Mouse (Mus musculus) hindbrain, embryonic 16.5 days (tissue): ENCODE results near the gene Doc2g. TPM values are rescaled to one million over a fixed set of nuclear protein-coding genes. Genes with fewer than 3 reads are reported as not detected.
"Not testable (repeated sequence)": the region's sequence is repeated elsewhere in the genome, so short reads cannot be mapped to it uniquely, and the experiment has no call there.

Experiments used
- ATAC-seq: fragments of 200-750 bp; cut with Nextera tagmentation; 2 replicates; pipeline ENCODE4 v1.8.0; 2017; ENCODE audit warnings: moderate TSS enrichment, moderate library complexity
- H3K27ac ChIP-seq: fragments of 300-500 bp; sonication (generic); 2 replicates; pipeline ENCODE4 v1.5.1; 2014; ENCODE audit warnings: low read depth, mild to moderate bottlenecking, control low read depth, low read length, moderate library complexity
- H3K27me3 ChIP-seq: fragments of 300-500 bp; sonication (generic); replicated peaks from 2 replicates; pipeline ENCODE4 v1.6.1; 2014; ENCODE audit warnings: low read length; ENCODE audit not compliant: control insufficient read depth, insufficient read depth
- H3K36me3 ChIP-seq: fragments of 300-500 bp; sonication (generic); 2 replicates; pipeline ENCODE4 v1.6.1; 2014; ENCODE audit warnings: mild to moderate bottlenecking, low read length, moderate library complexity, mixed read lengths; ENCODE audit not compliant: control insufficient read depth, insufficient read depth
- H3K4me1 ChIP-seq: fragments of 300-500 bp; sonication (generic); 2 replicates; pipeline ENCODE4 v1.6.1; 2014; ENCODE audit warnings: low read depth, low read length; ENCODE audit not compliant: control insufficient read depth, insufficient read depth
- H3K4me2 ChIP-seq: fragments of 300-500 bp; sonication (generic); 2 replicates; pipeline ENCODE4 v1.6.1; 2014; ENCODE audit warnings: mild to moderate bottlenecking, low read length, control low read depth, moderate library complexity
- H3K4me3 ChIP-seq: fragments of 300-500 bp; sonication (generic); 2 replicates; pipeline ENCODE4 v1.5.1; 2014; ENCODE audit warnings: mild to moderate bottlenecking, low read length, control low read depth, moderate library complexity
- H3K9ac ChIP-seq: fragments of 300-500 bp; sonication (generic); 2 replicates; pipeline ENCODE4 v1.6.1; 2014; ENCODE audit warnings: low read depth, mild to moderate bottlenecking, control low read depth, low read length, moderate library complexity
- H3K9me3 ChIP-seq: fragments of 300-500 bp; sonication (generic); 2 replicates; pipeline ENCODE4 v1.6.1; 2014; ENCODE audit warnings: mild to moderate bottlenecking, low read length, moderate library complexity; ENCODE audit not compliant: control insufficient read depth
- WGBS: fragments of 180-500 bp; shearing (Covaris S2); extraction: QIAGEN DNeasy Blood & Tissue Kit; methylation state at CpG from one replicate; pipeline ENCODE4 v1.1.7; 2014; 5-methylcytosine and 5-hydroxymethylcytosine counted together
- polyA plus RNA-seq: library from polyadenylated mRNA; unstranded; fragments of >200 nt; fragmentation: Nextera tagmentation; extraction: Ambion mirVana; gene quantifications from 2 replicates; pipeline ENCODE4 v1.2.1, GENCODE M21; 2015

The Doc2g gene
- polyA plus RNA-seq, 1 experiment from 2014 or later, result 4.9 TPM

- not testable (repeated sequence) for H3K9me3 ChIP-seq, ATAC-seq, H3K9ac ChIP-seq, H3K4me1 ChIP-seq, H3K4me3 ChIP-seq, H3K36me3 ChIP-seq, H3K27ac ChIP-seq, H3K4me2 ChIP-seq, H3K27me3 ChIP-seq
- WGBS, result 84% methylated on average over 5 of the region's 5 CpGs
Measured at GRCm38 (mm10) chr19:4040941-4041340, 37.8 kb downstream of the Doc2g start.

GRCm38 (mm10) chr19:4041500-4041899, 38.4 kb downstream of the Doc2g start:
- ATAC-seq, H3K4me3 ChIP-seq, H3K27ac ChIP-seq, H3K4me1 ChIP-seq, H3K9ac ChIP-seq, H3K9me3 ChIP-seq, H3K36me3 ChIP-seq, H3K4me2 ChIP-seq, H3K27me3 ChIP-seq: not testable (repeated sequence)
- 90% methylated on average over 3 of the region's 4 CpGs for WGBS

DNA sequence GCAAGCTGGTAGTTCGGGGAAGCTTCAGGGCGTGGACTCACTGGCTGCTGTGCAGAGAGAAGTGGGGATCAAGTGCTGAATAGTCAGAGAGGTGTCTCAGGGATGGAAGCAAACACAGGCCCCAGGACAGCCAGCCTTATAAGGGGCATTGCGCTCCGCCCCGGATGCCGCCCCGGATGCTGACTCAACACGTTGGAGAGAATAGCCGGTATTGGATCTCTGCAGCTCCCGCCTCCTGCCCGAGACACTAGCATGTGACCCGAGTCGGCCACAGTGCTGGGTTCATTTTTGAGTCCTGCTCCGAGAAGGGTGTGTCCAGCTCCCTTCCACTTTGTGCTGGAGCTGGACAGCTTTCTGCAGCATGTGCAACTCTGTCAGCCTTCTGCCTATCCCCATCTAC, 39.0 kb downstream of the Doc2g start:
- no peaks in the 10 kb centered on the region for H3K36me3 ChIP-seq
- no peak for ATAC-seq
- H3K27ac ChIP-seq, result no peak overlapping the region
- H3K27me3 ChIP-seq, result no peaks in the 10 kb centered on the region
- WGBS, result 68% methylated on average over 14 of the region's 14 CpGs
- no peaks in the 10 kb centered on the region; the same call in 1 of the 2 replicates for H3K4me1 ChIP-seq
- no peak overlapping the region for H3K4me3 ChIP-seq
- H3K4me2 ChIP-seq, result no peak overlapping the region
- H3K9me3 ChIP-seq, result no peaks in the 10 kb centered on the region
- H3K9ac ChIP-seq, result no peak overlapping the region

DNA sequence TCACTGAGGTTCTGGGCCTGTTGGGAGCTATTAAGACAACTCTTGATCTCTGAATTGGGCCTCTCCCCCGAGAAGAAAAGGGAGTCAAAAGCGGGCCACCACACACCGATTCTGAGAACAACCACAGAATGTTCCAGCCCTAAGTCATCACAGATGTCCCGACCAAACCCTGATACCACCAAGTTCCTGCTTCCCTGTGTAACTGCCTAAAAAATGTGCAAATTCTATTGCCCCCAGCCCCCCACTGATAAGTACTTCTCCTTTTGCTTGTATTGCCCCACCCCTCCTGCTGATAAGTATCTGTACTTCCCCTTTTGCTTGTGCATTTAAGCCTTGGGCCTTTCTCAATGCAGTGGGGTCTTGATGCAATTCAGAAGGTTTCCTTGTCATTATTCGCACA, 41.0 kb downstream of the Doc2g start:
- H3K27me3 ChIP-seq, H3K4me3 ChIP-seq, H3K4me1 ChIP-seq, H3K36me3 ChIP-seq, H3K27ac ChIP-seq, H3K4me2 ChIP-seq, H3K9me3 ChIP-seq, ATAC-seq, H3K9ac ChIP-seq: not testable (repeated sequence)
- 89% methylated on average over 5 of the region's 5 CpGs for WGBS

- Histone ChIP-seq H3K9ac (no peak within 1 kb of the TSS), H3K4me1 (no peaks in the 10 kb centered on the region), H3K4me3 (no peak within 1 kb of the TSS), H3K36me3 (no peaks in the 10 kb centered on the region), H3K4me2 (peak within 1 kb of the TSS; percentile 41), H3K27me3 (no peaks in the 10 kb centered on the region), H3K9me3 (no peaks in the 10 kb centered on the region), H3K27ac (no peak within 1 kb of the TSS)
- 0 out of 2 replicates have a peak, but pooled peaks have one; percentile 48 for ATAC-seq
- 45% methylated on average over 16 of the region's 16 CpGs for WGBS
Measured at GRCm38 (mm10) chr19:4045966-4046865, 43.1 kb downstream of the Doc2g start, which contains the start of gene Gstp2. TSS of gene Gstp2 (minus strand) at chr19:4046023.

GRCm38 (mm10) chr19:4046866-4047254, 43.7 kb downstream of the Doc2g start:
- H3K9me3 ChIP-seq, result no peaks in the 10 kb centered on the region
- WGBS, result 91% methylated on average over 8 of the region's 8 CpGs
- ATAC-seq, result no peak
- no peak overlapping the region for H3K4me3 ChIP-seq
- no peak overlapping the region for H3K4me2 ChIP-seq
- H3K27me3 ChIP-seq, result no peaks in the 10 kb centered on the region
- H3K36me3 ChIP-seq, result no peaks in the 10 kb centered on the region
- H3K4me1 ChIP-seq, result no peaks in the 10 kb centered on the region
- no peak overlapping the region for H3K27ac ChIP-seq
- no peak overlapping the region for H3K9ac ChIP-seq

GRCm38 (mm10) chr19:4047859-4048258, 44.7 kb downstream of the Doc2g start:
- Histone ChIP-seq H3K4me2 (no peak overlapping the region), H3K36me3 (no peaks in the 10 kb centered on the region), H3K27ac (no peak overlapping the region), H3K9me3 (no peaks in the 10 kb centered on the region), H3K9ac (no peak overlapping the region), H3K4me1 (no peaks in the 10 kb centered on the region), H3K27me3 (no peaks in the 10 kb centered on the region), H3K4me3 (no peak overlapping the region)
- ATAC-seq, result no peak
- WGBS, result 19% methylated on average over 4 of the region's 4 CpGs

DNA sequence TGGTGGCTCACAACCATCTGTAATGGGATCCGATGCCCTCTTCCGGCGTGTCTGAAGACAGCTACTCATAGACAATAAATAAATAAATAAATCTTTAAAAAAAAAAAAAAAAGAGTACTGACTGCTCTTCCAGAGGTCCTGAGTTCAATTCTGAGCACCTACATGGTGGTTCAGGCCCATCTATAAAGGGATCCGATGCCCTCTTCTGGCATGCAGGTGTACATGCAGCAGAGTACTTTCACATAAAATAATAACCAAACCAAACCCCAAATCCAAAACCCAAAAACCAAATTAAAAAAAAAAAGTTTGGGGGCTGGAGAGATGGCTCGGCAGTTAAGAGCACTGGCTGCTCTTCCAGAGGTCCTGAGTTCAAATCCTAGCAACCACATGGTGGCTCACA, 46.0 kb downstream of the Doc2g start:
- not testable (repeated sequence) for H3K9me3 ChIP-seq, H3K4me1 ChIP-seq, H3K27ac ChIP-seq, ATAC-seq, H3K4me2 ChIP-seq, H3K27me3 ChIP-seq, H3K36me3 ChIP-seq, H3K9ac ChIP-seq, H3K4me3 ChIP-seq
- 78% methylated on average over 5 of the region's 5 CpGs for WGBS

DNA sequence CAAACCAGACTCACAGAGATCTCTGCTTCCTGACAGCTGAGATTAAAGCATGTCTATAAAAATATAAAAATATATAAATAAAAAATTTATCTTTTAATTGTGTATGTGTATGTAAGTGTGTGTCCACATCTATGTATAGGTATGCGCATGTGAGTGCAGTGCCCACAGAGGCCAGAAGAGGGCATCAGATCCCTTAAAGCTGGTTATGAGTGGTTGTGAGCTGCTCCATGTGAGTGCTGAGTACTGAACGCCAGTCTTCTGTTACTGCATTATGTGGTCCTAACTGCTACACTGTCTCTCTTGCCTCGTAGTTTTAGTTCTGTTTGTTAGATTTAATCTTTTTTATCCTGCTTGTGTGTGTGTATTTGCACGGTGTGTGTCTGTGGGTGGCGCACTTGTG, 47.9 kb downstream of the Doc2g start:
- ATAC-seq, result no peak
- Histone ChIP-seq H3K4me2 (no peak overlapping the region), H3K9ac (no peak overlapping the region), H3K27ac (no peak overlapping the region), H3K9me3 (no peaks in the 10 kb centered on the region), H3K4me1 (no peaks in the 10 kb centered on the region), H3K27me3 (no peaks in the 10 kb centered on the region), H3K4me3 (no peak overlapping the region), H3K36me3 (no peaks in the 10 kb centered on the region)
- 95% methylated on average over 5 of the region's 5 CpGs for WGBS
